Mouse (Mus musculus) brain, embryonic 14.5 days (tissue): Measurements from ENCODE around the gene Fam118b. TPM values are rescaled to one million over a fixed set of nuclear protein-coding genes. Genes with fewer than 3 reads are reported as not detected.

Source experiments
- DNase-seq: peaks from one replicate; pipeline ENCODE4 v3.0.0-alpha.2; 2011; ENCODE audit warnings: low read depth
- CTCF ChIP-seq: fragments of 200-500 bp; IDR thresholded peaks from 2 replicates; pipeline ENCODE4 v1.5.1; 2012; ENCODE audit warnings: inconsistent platforms, mild to moderate bottlenecking, moderate library complexity, borderline replicate concordance; ENCODE audit not compliant: insufficient read depth, insufficient read length; ENCODE audit errors: extremely low read depth
- POLR2A ChIP-seq: fragments of 200-500 bp; IDR thresholded peaks from 2 replicates; pipeline ENCODE4 v1.6.1; 2012; ENCODE audit warnings: mild to moderate bottlenecking, inconsistent platforms, borderline replicate concordance; ENCODE audit not compliant: poor library complexity, insufficient read depth, insufficient read length, severe bottlenecking; ENCODE audit errors: extremely low read depth
- polyA plus RNA-seq: library from polyadenylated mRNA; depleted of rRNA; stranded (reverse); fragments of >200 nt; gene quantifications from 2 replicates; pipeline ENCODE4 v1.2.3, GENCODE M21; 2012

Fam118b gene
- polyA plus RNA-seq, 1 experiment = 42.5 TPM

GRCm38 (mm10) chr9:35286351-35286750, 18.7 kb upstream of the Fam118b start:
- TF ChIP-seq CTCF = no peak
- no peak for TF ChIP-seq POLR2A
- no peak for DNase-seq

- no peak for TF ChIP-seq POLR2A
- no peak for TF ChIP-seq CTCF
- DNase-seq = no peak
Observed at GRCm38 (mm10) chr9:35284351-35284750, 16.7 kb upstream of the Fam118b start.

- no peak for DNase-seq
- TF ChIP-seq CTCF (no peak), POLR2A (no peak)
Observed at GRCm38 (mm10) chr9:35283415-35284069, 15.9 kb upstream of the Fam118b start.

GRCm38 (mm10) chr9:35282851-35283200, 15.2 kb upstream of the Fam118b start:
- DNase-seq = no peak

GRCm38 (mm10) chr9:35282006-35282850, 14.6 kb upstream of the Fam118b start:
- peak; percentile 85 for DNase-seq
- TF ChIP-seq CTCF (peak; percentile 42; the same call in 1 of the 2 replicates), POLR2A (no peak)

More at GRCm38 (mm10) chr9:35282851-35283200, 15.2 kb upstream of the Fam118b start:
- TF ChIP-seq POLR2A (no peak), CTCF (no peak)

- no peak for DNase-seq
- no peak for TF ChIP-seq CTCF
- no peak for TF ChIP-seq POLR2A
Observed at GRCm38 (mm10) chr9:35278451-35278850, 10.8 kb upstream of the Fam118b start.

GRCm38 (mm10) chr9:35277855-35278365, 10.3 kb upstream of the Fam118b start:
- no peak for TF ChIP-seq POLR2A
- TF ChIP-seq CTCF = no peak
- no peak for DNase-seq

- peak; percentile 33 for DNase-seq
- TF ChIP-seq POLR2A = no peak
- no peak for TF ChIP-seq CTCF
Observed at GRCm38 (mm10) chr9:35267976-35268715, 541 bp upstream of the Fam118b start.

- no peak for TF ChIP-seq CTCF
- no peak for TF ChIP-seq POLR2A
- DNase-seq = no peak
Observed at GRCm38 (mm10) chr9:35264509-35264908, 3.1 kb downstream of the Fam118b start.

- no peak for TF ChIP-seq CTCF
- TF ChIP-seq POLR2A = no peak
- DNase-seq = no peak
Observed at GRCm38 (mm10) chr9:35263431-35263830, 4.2 kb downstream of the Fam118b start.

GRCm38 (mm10) chr9:35262418-35262817, 5.2 kb downstream of the Fam118b start:
- no peak for DNase-seq
- TF ChIP-seq CTCF (no peak), POLR2A (no peak)
